Mouse (Mus musculus) mesoderm, embryonic 11.5 days (tissue): ENCODE data around the gene Spon2.

ENCODE experiments used
- DNase-seq: peaks from one replicate; pipeline ENCODE4 v3.0.0-alpha.2; 2012; ENCODE audit warnings: low read depth, low spot score

The Spon2 gene

GRCm38 (mm10) chr5:33218081-33218480 is at the start of gene Spon2:
Gene Spon2, minus strand, starts transcription at chr5:33218455.
- no peak for DNase-seq

GRCm38 (mm10) chr5:33254416-33254815 is 36.2 kb upstream of the Spon2 start:
- DNase-seq: no peak

DNA sequence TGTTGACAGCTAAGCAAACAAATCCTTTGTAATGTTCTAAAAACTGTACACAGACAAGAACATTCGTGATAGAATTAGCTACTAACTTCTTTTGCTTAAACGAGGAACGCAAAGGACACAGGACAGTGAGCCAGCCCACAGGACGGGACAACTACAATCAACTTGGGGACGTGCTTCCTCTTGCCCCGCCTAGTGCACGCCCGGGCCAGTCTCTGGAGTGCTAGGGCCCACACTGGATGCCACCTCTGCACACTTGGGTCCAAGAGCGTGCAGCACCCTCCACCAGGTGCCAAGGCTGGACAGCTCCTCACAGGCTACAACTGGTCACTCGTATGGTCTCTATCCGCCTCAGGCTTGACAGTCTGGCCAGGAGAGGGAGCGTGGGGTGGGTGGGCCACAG is 29.9 kb upstream of the Spon2 start:
- DNase-seq: no peak

DNA sequence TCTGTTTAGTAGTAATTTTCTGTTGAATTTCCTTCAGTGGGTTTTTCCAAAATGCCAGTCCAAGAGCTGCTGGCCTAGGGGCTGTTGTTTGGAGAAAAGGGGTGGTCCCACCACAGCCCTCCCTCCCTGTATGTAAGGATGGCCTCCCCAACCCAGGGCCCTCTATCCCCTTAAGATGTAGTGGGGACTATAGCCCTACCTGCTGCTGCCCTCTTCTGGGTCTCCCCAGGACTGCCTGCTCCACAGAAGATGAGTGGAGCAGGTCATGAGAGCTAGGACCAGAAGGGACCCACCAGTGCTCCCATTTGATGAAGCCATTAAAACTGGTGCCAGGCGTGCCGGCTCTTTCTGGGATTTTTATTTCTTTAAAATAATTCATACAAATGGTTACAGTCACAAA is 29.1 kb upstream of the Spon2 start:
- no peak for DNase-seq

DNA sequence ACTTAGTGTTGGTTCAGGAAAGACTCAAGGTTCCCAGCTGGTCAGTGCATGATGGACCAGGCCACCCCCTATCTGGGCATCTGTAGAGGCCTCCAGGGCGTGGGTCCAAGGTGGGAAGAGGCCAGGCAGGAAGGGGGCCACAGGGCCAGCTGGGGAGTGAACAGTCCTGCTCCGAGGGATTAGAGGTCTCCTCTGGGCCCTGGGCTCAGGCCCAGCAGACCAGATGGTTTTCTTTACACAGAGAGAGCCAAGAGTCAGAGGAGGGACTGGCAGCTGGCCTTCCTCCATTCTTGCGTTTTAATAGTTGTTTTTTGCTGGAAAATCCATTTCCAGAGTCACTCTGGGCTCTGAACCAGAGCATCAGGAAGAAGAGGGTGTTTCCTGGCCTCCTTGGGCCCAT is 27.4 kb upstream of the Spon2 start:
- no peak for DNase-seq

DNA sequence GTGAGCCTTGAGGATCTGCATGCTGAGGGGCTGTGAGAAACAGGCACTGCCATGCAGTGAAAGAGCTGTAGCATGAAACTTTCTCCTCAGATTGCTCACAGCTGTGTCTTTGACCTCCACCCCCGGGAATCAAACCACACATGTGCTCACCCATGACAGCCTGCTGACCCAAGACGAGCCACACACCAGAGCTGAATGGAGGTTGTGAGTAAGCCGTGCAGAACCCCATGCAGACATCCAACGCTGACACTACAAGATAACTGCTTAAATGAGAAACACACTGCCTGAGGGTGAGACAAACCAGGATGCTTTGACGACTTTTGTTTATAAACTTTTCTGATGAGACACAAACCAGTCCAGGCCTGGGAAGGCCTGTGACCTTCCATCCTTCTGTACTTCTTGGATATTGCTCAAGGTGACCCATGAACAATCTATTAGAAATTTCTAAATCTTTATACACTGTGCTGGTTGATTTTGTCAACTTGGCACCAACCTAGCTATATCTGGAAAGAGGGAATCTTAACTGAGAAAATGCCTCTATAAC is 26.2 kb upstream of the Spon2 start:
- no peak for DNase-seq

DNA sequence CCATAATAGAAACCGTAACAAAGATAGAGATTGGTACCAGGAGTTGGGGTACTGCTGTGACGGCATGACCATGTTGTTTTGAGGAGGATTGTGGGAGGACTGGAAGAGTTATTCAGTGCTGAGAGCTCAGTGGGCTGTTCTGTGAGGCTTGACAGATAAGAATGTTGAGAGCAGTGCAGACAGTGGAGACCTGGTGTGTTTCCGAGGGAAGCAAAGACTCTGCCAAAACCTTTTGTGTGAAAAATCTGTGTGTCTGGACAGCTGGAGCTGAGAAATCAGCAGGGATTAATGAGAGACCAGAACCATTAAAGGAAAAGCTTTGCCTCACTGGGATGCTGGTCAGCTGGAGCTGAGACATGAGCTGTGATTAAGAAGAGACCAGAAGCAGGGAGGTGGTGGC is 21.7 kb upstream of the Spon2 start:
- no peak for DNase-seq

DNA sequence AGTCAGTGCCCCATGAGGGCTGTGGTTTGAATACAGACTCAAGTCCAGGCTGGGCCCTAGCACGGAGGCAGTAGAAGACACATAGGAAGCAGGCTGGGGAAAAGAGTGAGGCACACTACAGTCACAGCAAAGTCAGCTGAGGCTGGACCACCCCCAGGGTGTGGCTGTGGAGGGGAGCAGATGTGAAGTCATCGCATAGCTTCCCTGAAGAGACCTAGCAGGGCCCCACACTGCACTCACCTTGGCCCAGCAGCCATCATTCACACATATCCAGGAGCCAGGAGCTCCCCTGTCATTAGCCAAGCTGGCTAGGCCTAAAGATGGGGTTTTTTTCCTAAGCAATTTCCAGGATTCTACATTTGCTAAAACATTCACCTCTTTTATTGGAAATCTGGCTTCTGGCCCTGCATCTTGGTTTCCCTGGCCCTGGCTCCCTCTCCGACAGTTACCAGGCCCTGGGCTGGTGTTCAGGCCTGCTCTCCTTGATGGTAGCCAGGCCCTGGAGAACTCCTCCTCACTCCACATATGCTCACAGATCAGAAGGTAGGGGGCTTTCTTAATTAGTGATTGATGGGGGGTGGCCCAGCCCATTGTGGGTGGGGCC is 21.0 kb upstream of the Spon2 start:
- no peak for DNase-seq

DNA sequence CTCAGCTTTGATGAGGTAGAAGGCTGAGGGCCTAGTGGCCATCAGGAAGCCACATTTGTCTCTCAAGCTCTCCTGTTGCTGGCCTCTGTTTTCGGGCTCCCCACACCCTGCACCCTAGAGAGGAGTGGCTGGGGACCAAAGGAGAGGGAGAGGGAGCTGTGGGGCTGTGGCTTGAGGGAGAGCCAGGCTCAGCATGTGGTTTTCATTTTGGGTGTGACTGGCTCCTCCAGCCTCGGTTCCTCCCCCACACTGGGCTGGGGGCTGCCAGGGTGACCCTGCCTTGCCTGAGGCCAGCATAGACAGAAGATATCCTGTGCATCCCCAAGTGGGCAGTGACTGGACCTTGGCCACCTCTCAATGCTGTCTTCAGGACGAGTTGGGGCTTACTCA is 20.0 kb upstream of the Spon2 start:
- no peak for DNase-seq

GRCm38 (mm10) chr5:33237600-33238255 is 19.5 kb upstream of the Spon2 start:
- DNase-seq: no peak

GRCm38 (mm10) chr5:33234391-33235031 is 16.3 kb upstream of the Spon2 start:
- no peak for DNase-seq

- no peak for DNase-seq
Measured at GRCm38 (mm10) chr5:33232791-33233190, 14.5 kb upstream of the Spon2 start.

DNA sequence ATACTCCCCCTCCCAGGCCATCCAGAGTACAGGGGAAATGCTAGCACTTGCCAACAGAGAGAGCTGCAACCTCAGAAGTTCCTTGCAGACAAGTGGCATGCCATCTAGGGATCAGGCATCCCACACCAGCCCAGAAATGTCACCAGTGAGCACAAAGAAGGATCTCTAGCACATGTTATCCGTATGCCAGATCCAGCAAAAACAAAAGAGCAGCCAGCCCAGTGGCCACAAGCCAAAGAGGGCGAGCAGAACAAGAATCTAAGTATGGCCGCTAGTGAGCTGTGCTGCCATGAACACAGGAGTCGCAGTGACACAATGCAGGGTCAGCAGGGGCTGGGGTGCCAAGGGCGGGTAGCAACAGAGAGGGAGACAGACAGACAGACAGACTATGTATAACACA is 12.0 kb upstream of the Spon2 start:
- DNase-seq: no peak

DNA sequence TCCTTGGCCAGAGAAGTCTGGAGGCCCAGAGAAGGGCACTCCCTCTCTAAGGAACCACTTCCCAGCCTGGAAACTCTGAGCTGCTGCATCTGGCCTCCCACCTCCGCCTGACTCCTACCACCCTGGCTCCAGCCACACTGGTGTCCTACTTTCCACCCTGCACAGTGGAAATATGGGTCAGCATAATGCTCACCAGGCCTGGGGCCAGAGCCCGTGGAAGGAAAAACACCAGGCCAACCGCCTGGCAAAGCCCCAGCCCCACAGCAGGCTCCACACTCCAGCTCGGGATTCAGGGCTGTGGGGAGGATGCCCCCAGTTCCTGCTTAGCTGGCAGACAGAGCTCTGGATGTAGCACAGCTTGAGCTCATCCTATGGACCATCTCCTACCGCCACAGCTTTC is 10.2 kb upstream of the Spon2 start:
- DNase-seq: no peak

GRCm38 (mm10) chr5:33225673-33226072 is 7.4 kb upstream of the Spon2 start:
- DNase-seq: no peak

DNA sequence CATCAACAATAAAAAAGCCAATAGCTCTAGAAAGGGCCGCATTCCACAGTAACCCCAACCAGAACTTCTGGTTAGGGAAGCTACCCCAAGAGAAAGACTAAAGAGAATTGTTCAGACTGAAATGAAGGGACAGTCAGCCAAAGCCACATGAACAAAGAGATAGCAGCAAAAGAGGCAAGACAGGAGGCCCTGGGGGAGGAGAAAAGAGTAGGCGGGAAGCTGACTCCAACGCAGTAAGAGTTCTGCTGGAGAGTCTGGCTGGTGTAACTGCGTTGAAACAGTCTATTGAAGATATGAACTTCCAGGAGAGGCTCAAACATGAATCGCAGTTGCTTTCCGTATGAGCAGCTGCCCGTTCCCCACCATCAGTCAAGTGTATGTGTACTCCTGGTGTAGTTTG is 6.2 kb upstream of the Spon2 start:
- no peak for DNase-seq

- DNase-seq: no peak
Measured at GRCm38 (mm10) chr5:33222841-33223744, 4.8 kb upstream of the Spon2 start.

DNA sequence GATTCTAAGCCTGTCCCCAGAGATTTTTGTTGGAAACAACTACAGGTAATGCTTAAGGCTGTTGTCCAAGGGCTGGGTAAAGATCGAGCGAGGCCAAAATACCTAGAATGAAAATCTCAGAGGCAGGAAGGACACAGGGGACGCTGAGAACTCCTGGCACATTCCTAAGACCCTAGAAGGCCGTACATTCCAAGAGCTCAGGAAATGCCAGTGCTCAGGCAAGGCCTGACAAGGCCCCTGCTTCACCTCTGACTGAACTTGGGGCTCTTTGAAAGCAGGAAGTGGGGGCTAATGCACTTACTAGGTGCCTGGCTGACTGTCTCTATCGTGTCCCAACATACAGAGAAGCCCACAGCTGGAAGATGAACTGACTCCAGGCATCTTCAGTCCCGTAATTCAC is 4.1 kb upstream of the Spon2 start:
- DNase-seq: peak; percentile 37

DNA sequence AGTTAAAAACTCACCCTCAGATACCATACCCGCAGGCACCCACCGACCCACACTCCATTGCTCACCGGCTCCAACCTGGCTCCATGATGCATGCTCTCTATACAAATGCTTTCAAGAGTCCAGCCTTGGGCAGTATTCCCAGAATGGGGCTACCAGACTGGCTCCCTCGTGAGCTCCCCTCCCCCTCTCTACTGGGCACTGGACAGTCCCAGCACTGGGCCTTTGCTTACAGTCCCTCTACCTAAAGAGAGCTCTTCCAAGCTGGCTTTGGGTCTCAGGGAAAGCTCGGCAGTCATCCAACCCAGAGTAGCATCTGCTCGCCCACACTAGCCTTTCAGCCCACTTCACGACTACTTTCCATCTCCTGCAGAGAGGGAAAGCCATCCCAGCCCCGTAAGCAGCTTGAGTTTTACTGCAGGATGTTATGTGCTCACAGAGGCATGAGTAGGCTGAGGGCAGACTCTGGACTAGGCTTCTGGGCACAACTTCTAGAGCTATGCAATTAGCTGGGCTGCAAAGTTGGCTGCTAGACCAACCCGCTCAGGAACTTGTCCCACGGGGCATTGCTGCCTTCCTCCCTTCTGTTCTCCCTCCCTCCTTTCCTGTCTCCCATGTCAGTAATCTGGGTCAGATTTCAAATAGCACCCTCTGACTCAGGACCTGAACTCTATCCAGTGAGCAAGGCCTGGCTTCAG is 2.2 kb upstream of the Spon2 start:
- no peak for DNase-seq

DNA sequence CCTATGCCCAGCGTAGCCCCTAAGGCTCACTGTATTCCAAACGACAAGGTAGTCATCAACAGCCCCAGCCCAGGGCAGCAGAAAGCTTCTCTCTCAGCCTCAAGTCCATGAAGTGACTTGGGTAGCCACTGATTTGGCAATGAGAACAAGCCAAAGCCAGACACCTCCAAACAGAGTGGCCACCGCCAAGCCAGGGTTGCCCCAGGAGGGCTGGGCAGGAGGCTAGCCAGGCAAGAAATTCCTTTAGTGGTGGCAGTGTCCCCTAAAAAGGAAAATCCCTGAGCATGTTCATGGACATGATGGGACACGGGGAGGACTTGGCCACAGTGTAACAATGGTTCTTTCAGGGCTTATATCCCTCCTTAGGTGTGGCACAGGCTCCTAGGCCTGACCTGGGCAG is 1.6 kb upstream of the Spon2 start:
- no peak for DNase-seq

DNA sequence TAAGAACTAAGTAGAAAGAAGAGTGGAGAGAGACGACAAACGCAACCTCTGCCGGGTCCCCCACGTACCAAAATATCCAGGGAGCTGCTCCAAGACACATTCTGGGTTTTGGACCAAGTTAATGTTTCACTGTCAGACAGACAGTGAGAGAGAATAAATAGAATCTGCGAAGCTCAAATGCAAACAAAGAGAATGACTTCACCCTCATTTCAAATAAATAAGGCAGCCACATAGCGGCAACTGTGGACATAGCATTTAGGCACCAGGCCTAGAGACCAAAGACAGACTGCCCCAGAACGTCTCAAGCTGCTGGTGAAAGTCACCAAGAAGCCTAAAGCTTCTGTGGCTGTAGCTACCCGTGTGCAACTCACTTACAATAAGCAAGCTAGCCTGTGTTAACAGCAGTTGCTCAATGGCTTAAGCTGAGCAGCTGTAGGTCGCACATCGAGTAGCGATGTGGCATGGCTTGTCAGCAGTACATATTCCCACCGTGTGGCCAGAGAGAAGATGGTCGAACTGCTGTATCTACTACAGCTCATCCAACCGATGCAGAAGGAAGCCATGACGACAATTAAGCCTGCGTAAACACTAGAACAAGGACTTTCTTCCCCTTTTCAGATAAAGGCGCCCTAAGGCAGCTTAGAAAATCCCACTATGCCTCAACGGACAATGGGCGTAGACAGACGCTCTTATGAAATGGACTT is 643 bp upstream of the Spon2 start:
- no peak for DNase-seq
